Mouse (Mus musculus) hindbrain, embryonic 13.5 days (tissue): Measurements from ENCODE around the gene Smyd3. TPM values are rescaled to one million over a fixed set of nuclear protein-coding genes. Genes with fewer than 3 reads are reported as not detected.

Source experiments
- ATAC-seq: fragments of 200-750 bp; cut with Nextera tagmentation; 2 replicates; pipeline ENCODE4 v1.8.0; 2017; ENCODE audit warnings: moderate TSS enrichment; ENCODE audit not compliant: low FRiP score
- H3K27ac ChIP-seq: fragments of 300-500 bp; sonication (generic); 2 replicates; pipeline ENCODE4 v1.5.1; 2015; ENCODE audit warnings: inconsistent platforms, mild to moderate bottlenecking, moderate library complexity
- H3K27me3 ChIP-seq: fragments of 300-500 bp; sonication (generic); 2 replicates; pipeline ENCODE4 v1.6.1; 2015; ENCODE audit warnings: mild to moderate bottlenecking, inconsistent platforms
- H3K36me3 ChIP-seq: fragments of 300-500 bp; sonication (generic); 2 replicates; pipeline ENCODE4 v1.6.1; 2015; ENCODE audit warnings: mild to moderate bottlenecking, inconsistent platforms
- H3K4me1 ChIP-seq: fragments of 300-500 bp; sonication (generic); replicated peaks from 2 replicates; pipeline ENCODE4 v1.6.1; 2015; ENCODE audit warnings: inconsistent platforms
- H3K4me2 ChIP-seq: fragments of 300-500 bp; sonication (generic); 2 replicates; pipeline ENCODE4 v1.6.1; 2015; ENCODE audit warnings: inconsistent platforms, mild to moderate bottlenecking, moderate library complexity
- H3K4me3 ChIP-seq: fragments of 300-500 bp; sonication (generic); 2 replicates; pipeline ENCODE4 v1.5.1; 2015; ENCODE audit warnings: mild to moderate bottlenecking, inconsistent platforms
- H3K9ac ChIP-seq: fragments of 300-500 bp; sonication (generic); 2 replicates; pipeline ENCODE4 v1.6.1; 2015; ENCODE audit warnings: mild to moderate bottlenecking, inconsistent platforms
- H3K9me3 ChIP-seq: fragments of 300-500 bp; sonication (generic); 2 replicates; pipeline ENCODE4 v1.6.1; 2016; ENCODE audit warnings: inconsistent platforms
- WGBS: fragments of 180-500 bp; shearing (Covaris S2); methylation state at CpG from one replicate; pipeline ENCODE4 v1.1.7; 2015; 5-methylcytosine and 5-hydroxymethylcytosine counted together
- polyA plus RNA-seq: library from polyadenylated mRNA; unstranded; fragments of >200 nt; fragmentation: Nextera tagmentation; extraction: Ambion mirVana; gene quantifications from 2 replicates; pipeline ENCODE4 v1.2.1, GENCODE M21; 2015

Smyd3 gene
- polyA plus RNA-seq, 1 experiment from 2014 or later = 20.7 TPM

- H3K9me3 ChIP-seq = no peaks in the 10 kb centered on the region
- H3K4me2 ChIP-seq = no peak overlapping the region
- H3K36me3 ChIP-seq = no peaks in the 10 kb centered on the region
- 39% methylated on average over 1 of the region's 1 CpGs for WGBS
- no peak overlapping the region for H3K4me3 ChIP-seq
- no peak for ATAC-seq
- peaks cover 9% of the 10 kb centered on the region for H3K4me1 ChIP-seq
- no peaks in the 10 kb centered on the region for H3K27me3 ChIP-seq
- no peak overlapping the region for H3K27ac ChIP-seq
- H3K9ac ChIP-seq = no peak overlapping the region
These were observed 297.6 kb downstream of the Smyd3 start for GRCm38 (mm10) chr1:179220290-179220689.

DNA sequence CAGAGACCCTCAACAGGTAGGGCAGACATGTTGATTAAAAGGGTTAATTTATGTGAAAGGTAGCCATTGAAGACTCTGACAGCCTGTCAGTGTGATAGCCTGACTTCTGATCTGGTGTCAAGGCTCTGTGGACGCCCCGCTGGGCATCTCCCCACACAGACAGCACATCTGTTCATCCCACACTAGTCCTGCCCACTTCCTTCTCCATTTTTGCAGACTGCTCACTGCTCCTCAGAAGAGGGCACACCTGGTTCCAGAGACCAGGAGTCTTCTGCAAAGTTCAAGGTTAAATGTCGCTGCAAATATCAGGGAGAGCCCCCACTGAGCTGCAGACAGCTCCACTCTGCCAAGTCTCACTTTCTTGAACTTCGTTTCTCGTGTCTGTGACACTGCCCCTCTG lies 299.8 kb downstream of the Smyd3 start:
- 56% methylated on average over 5 of the region's 5 CpGs for WGBS
- Histone ChIP-seq H3K36me3 (no peaks in the 10 kb centered on the region), H3K9me3 (no peaks in the 10 kb centered on the region), H3K9ac (no peak overlapping the region), H3K27ac (no peak overlapping the region), H3K27me3 (no peaks in the 10 kb centered on the region), H3K4me3 (no peak overlapping the region), H3K4me1 (peaks cover 9% of the 10 kb centered on the region), H3K4me2 (no peak overlapping the region)
- no peak for ATAC-seq

DNA sequence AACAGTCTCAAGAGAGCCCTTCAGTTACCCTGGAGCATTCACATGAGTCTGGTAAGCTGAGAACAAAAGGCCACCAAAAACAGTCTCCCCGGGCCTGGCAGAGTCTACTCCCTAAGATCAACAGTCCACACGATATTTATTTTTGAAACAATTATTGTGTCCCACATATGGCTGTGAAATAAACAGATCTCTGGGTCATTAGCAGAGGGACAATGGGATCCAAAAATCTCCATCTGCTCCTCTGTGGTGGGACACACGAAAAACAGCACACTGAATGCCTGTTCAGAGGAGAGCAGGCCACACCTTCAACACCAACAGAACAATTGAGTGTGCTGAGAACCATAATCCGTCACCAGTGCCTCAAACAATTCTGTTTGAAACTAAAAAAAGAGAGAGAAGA lies 300.8 kb downstream of the Smyd3 start:
- Histone ChIP-seq H3K4me2 (no peak overlapping the region), H3K9me3 (no peaks in the 10 kb centered on the region), H3K27ac (no peak overlapping the region), H3K9ac (no peak overlapping the region), H3K27me3 (no peaks in the 10 kb centered on the region), H3K4me1 (peaks cover 16% of the 10 kb centered on the region), H3K4me3 (no peak overlapping the region), H3K36me3 (no peaks in the 10 kb centered on the region)
- WGBS = 26% methylated on average over 4 of the region's 4 CpGs
- no peak for ATAC-seq

DNA sequence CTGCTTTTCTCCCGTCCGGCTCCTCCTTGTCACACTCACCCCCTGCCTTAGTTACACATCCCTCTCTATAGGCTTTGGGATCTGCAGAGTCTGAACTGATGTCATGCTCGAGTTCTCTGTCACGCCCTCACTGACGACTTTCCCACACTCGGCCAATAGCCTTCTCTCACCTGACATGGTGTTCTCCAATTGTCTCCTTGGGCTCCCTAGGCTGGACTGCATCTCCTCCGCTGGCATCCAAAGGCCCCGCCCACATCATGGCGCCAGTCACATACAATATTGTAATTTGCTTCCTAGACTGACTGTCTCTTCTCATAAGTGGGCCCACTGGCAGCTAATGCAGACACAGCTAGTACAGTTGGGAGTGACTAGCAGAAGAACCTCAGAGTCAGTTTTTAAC lies 304.5 kb downstream of the Smyd3 start:
- Histone ChIP-seq H3K4me1 (peaks cover 20% of the 10 kb centered on the region), H3K9me3 (no peaks in the 10 kb centered on the region), H3K4me2 (no peak overlapping the region), H3K4me3 (no peak overlapping the region), H3K27ac (no peak overlapping the region), H3K36me3 (no peaks in the 10 kb centered on the region), H3K27me3 (no peaks in the 10 kb centered on the region), H3K9ac (no peak overlapping the region)
- WGBS = 86% methylated on average over 9 of the region's 9 CpGs
- no peak for ATAC-seq

DNA sequence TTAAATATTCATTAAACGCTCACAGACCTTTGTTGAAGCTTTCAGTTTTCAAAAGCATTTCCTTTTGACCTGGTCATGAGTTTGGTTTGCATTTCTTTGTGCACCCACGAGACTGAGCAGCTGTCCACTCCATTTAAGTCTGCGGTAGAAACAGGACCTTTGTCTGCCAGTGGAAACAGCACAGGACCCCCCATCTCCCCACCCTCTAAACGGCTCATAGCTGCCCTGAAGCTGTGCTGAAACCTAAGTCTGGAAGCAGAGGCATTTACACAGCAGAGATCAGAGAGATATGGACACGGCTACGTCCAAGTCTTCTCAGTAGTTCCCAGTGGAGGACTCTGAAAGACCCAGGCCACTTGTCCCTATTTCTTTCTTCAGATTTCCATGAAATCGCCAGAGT lies 305.5 kb downstream of the Smyd3 start:
- no peaks in the 10 kb centered on the region for H3K9me3 ChIP-seq
- H3K27ac ChIP-seq = no peak overlapping the region
- 40% methylated on average over 7 of the region's 7 CpGs for WGBS

GRCm38 (mm10) chr1:179211313-179211712 lies 306.5 kb downstream of the Smyd3 start:
- H3K4me2 ChIP-seq = no peak overlapping the region
- H3K9ac ChIP-seq = no peak overlapping the region
- no peak overlapping the region for H3K4me3 ChIP-seq
- no peak for ATAC-seq
- no peaks in the 10 kb centered on the region for H3K36me3 ChIP-seq
- no peak overlapping the region for H3K27ac ChIP-seq
- peaks cover 18% of the 10 kb centered on the region for H3K4me1 ChIP-seq
- H3K27me3 ChIP-seq = no peaks in the 10 kb centered on the region
- no peaks in the 10 kb centered on the region for H3K9me3 ChIP-seq
- 91% methylated on average over 4 of the region's 4 CpGs for WGBS

More for the DNA sequence above, 305.5 kb downstream of the Smyd3 start:
- no peak for ATAC-seq
- no peak overlapping the region for H3K4me3 ChIP-seq
- no peak overlapping the region for H3K4me2 ChIP-seq
- H3K36me3 ChIP-seq = no peaks in the 10 kb centered on the region
- no peaks in the 10 kb centered on the region for H3K27me3 ChIP-seq
- H3K9ac ChIP-seq = no peak overlapping the region
- peaks cover 23% of the 10 kb centered on the region for H3K4me1 ChIP-seq

DNA sequence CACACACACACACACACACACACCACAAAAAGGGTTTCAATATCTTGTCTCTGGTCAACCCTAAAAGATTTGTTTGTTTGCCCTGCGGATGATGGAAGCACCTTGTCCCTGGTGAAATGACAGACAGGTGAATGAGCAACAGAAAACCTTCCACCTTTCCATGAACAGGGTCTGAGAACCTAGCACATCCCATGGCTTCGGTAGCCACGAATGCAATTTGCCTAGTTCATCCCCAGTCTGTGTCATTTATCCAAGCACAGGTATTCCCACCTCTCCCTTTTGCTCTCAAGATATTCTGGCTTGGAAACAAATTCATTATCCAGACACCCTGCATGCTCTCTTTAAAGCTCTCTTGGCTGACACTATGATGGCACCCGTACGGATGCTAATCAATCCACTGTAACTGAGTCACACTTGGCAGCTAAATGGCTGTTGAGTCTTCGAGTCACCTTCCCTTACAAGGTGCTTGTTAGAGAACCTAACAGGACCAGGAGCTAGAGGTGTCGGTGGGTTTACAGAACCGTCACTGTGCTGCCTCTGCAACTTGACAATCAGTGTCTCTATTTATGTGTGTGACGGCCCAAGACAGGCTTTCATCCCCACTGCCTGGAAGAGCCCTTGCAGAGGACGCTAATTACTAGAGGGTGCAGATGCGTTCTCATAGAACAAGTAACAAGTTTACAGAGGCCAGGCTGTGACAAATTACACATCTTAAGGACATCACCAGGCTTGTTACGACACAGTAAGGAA lies 309.8 kb downstream of the Smyd3 start:
- ATAC-seq = no peak
- Histone ChIP-seq H3K9me3 (no peaks in the 10 kb centered on the region), H3K4me2 (no peak overlapping the region), H3K4me3 (no peak overlapping the region), H3K27ac (no peak overlapping the region), H3K27me3 (no peaks in the 10 kb centered on the region), H3K36me3 (no peaks in the 10 kb centered on the region), H3K9ac (no peak overlapping the region), H3K4me1 (peaks cover 18% of the 10 kb centered on the region)
- WGBS = 64% methylated on average over 12 of the region's 12 CpGs

DNA sequence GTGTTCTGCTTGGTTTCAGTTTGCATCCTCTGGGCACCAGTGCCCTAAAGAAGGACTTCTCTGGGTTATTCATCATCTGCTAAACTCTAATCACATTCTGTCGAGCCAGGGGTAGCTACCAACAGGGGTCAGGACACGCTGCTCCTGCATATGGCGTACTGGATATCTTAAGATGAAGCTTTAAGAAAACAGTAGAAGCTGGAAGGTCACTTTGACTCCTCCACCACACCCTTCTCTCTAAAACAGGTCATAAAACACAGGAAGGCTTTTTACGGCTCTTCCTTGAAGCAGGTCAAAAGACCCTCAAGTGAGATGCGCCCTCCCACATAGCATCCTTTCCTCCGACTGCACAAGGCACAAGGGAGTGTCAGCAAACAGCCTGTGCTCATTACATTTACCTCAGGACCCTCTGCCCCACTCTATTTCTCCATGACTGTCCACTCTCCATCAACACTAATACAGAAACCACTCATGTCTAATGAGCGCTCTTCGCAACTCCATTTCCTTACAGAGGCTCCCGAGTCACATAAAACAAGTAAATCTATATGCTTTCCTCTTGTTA lies 310.6 kb downstream of the Smyd3 start:
- H3K4me1 ChIP-seq = peaks cover 12% of the 10 kb centered on the region
- no peak for ATAC-seq
- H3K36me3 ChIP-seq = no peaks in the 10 kb centered on the region
- H3K4me3 ChIP-seq = no peak overlapping the region
- H3K9me3 ChIP-seq = no peaks in the 10 kb centered on the region
- no peaks in the 10 kb centered on the region for H3K27me3 ChIP-seq
- H3K9ac ChIP-seq = no peak overlapping the region
- WGBS = 71% methylated on average over 9 of the region's 9 CpGs
- no peak overlapping the region for H3K27ac ChIP-seq
- no peak overlapping the region for H3K4me2 ChIP-seq

DNA sequence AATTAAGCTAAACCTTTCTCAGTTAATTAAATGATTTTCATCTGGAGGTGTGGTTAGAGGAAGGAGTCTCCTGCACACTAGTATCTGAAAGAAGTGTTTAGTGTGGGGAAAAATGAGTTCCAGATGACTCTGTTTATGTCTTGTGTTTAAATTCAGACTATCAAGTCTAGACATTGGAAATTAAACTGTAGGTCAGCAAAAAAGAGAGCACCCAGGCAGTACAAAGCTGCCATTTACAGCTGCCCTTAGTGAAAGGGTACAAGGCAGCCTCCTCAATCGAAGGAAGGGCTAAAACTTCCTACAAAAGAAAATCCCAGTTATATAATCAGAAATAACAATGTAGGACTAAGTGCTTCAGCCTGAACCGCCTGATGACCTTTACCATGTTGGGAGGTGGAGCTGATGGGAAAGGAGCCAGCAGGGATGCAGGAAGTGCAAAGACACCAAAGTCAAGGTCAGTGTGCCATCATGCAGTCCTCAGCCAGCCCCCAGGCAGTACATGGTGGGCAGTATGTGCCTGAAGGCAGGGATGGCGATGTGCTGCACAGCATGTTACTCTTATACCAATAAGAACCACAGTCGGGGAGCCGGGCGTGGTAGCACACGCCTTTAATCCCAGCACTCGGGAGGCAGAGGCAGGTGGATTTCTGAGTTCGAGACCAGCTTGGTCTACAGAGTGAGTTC lies 319.2 kb downstream of the Smyd3 start:
- Histone ChIP-seq H3K4me1 (peaks cover 7% of the 10 kb centered on the region; the same call in 1 of the 2 replicates), H3K27me3 (no peaks in the 10 kb centered on the region), H3K4me3 (no peak overlapping the region), H3K4me2 (no peak overlapping the region), H3K36me3 (no peaks in the 10 kb centered on the region), H3K9ac (no peak overlapping the region), H3K9me3 (no peaks in the 10 kb centered on the region), H3K27ac (no peak overlapping the region)
- 88% methylated on average over 9 of the region's 9 CpGs for WGBS
- no peak for ATAC-seq

GRCm38 (mm10) chr1:179197821-179198516 lies 319.9 kb downstream of the Smyd3 start:
- H3K9ac ChIP-seq = no peak overlapping the region

GRCm38 (mm10) chr1:179197156-179197555 lies 320.7 kb downstream of the Smyd3 start:
- Histone ChIP-seq H3K4me2 (no peak overlapping the region), H3K9me3 (no peaks in the 10 kb centered on the region), H3K4me3 (no peak overlapping the region), H3K27me3 (no peaks in the 10 kb centered on the region), H3K4me1 (peaks cover 7% of the 10 kb centered on the region; the same call in 1 of the 2 replicates), H3K27ac (no peak overlapping the region), H3K36me3 (no peaks in the 10 kb centered on the region), H3K9ac (no peak overlapping the region)
- no peak for ATAC-seq
- WGBS = 66% methylated on average over 4 of the region's 4 CpGs

More at GRCm38 (mm10) chr1:179197821-179198516, 319.9 kb downstream of the Smyd3 start:
- no peak for ATAC-seq
- Histone ChIP-seq H3K27me3 (no peaks in the 10 kb centered on the region), H3K36me3 (no peaks in the 10 kb centered on the region), H3K27ac (no peak overlapping the region; the same call in 1 of the 2 replicates), H3K9me3 (no peaks in the 10 kb centered on the region), H3K4me3 (no peak overlapping the region), H3K4me2 (no peak overlapping the region), H3K4me1 (peaks cover 7% of the 10 kb centered on the region; the same call in 1 of the 2 replicates)
- WGBS = 73% methylated on average over 11 of the region's 11 CpGs

DNA sequence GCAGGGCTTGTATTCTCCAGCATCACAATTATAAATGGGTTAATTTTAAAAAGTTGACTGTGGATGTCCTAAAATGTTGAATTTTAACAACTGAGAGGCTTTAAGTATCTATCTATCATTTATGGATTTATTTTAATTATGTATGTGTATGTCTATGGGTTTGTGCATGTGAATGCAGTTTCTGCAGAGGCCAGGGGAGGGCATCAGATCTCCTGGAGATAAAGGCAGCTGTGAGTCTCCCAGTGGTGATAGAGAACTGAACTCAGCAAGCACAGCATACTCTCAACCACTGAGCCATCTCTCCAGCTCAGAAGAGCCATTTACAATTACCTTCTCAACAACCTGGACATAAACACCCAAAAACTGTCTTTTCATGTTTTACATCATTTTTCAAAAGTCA lies 321.4 kb downstream of the Smyd3 start:
- no peak overlapping the region for H3K4me3 ChIP-seq
- no peak for ATAC-seq
- peaks cover 7% of the 10 kb centered on the region; the same call in 1 of the 2 replicates for H3K4me1 ChIP-seq
- no peak overlapping the region for H3K27ac ChIP-seq
- H3K27me3 ChIP-seq = no peaks in the 10 kb centered on the region
- H3K9ac ChIP-seq = no peak overlapping the region
- no peak overlapping the region for H3K4me2 ChIP-seq
- no peaks in the 10 kb centered on the region for H3K36me3 ChIP-seq
- H3K9me3 ChIP-seq = no peaks in the 10 kb centered on the region
